In genomic region chr1:172046938-172047337, GRCm38 (mm10) we compare ENCODE assay signal across 9 mouse cellular contexts. TPM values are rescaled to one million over a fixed set of nuclear protein-coding genes. Genes with fewer than 3 reads are reported as not detected.
DNase-seq lines count a peak whose midpoint lies in the region; ATAC-seq and TF ChIP-seq lines count a peak whose summit lies in the region.
"Had no signal": no experiment of that assay in that cellular context is flagged by ENCODE, and none has a peak within 500 bp of the region (broad histone marks: within the 10 kb centered on the region; RNA-seq: fewer than 3 reads in every experiment).

No protein-coding gene starts in this region.

- H3K36me3 ChIP-seq in E14TG2a.4 (ENCODE audit: insufficient read depth, low read length) = no peaks in the 10 kb centered on the region
- H3K36me3 ChIP-seq in kidney, adult 2 months (ENCODE audit: control insufficient read depth, insufficient read depth, low read length) = no peaks in the 10 kb centered on the region
- H3K36me3 ChIP-seq: liver, embryonic 13.5 days had no signal

- TF ChIP-seq POLR2A in kidney, adult 2 months (IDR thresholded peaks at IDR 0.05; ENCODE audit: low read depth, low read length) = no peak
- no peak for TF ChIP-seq POLR2A in olfactory bulb, adult 2 months (IDR thresholded peaks at IDR 0.05; ENCODE audit: insufficient read depth, low read depth, low read length)

- WGBS in kidney, adult 2 months = 17% methylated on average over 5 of the region's 5 CpGs
- WGBS in olfactory bulb, adult 2 months = 19% methylated on average over 5 of the region's 5 CpGs

- no peak overlapping the region for H3K4me3 ChIP-seq in E14TG2a.4 (replicated peaks; ENCODE audit: low read length)
- no peak overlapping the region for H3K4me3 ChIP-seq in kidney, adult 2 months (ENCODE audit: insufficient read depth, low read depth, low read length)
- no peak overlapping the region for H3K4me3 ChIP-seq in olfactory bulb, adult 2 months (ENCODE audit: insufficient read depth, low read depth, low read length)
- H3K4me3 ChIP-seq: liver, embryonic 13.5 days had no signal

- ATAC-seq in granulocyte monocyte progenitor cell, adult 5-6 weeks (replicated peaks; ENCODE audit: poor library complexity, severe bottlenecking) = peak; percentile 84

- peak; percentile 58 to 68 for DNase-seq in adrenal gland, adult 18-20 months (ENCODE audit: low spot score in 2 of 2)
- DNase-seq in embryo, embryonic 10.5 days (ENCODE audit: low spot score) = peak; percentile 94
- DNase-seq in kidney, adult 2 months = peak; percentile 44
- peak; percentile 27 to 42 for DNase-seq in lung, adult 18-20 months
- DNase-seq in urinary bladder, adult 2 months (ENCODE audit: low spot score) = peak; percentile 42
- DNase-seq: liver, embryonic 13.5 days had no signal

- TF ChIP-seq CTCF in E14TG2a.4 (conservative IDR thresholded peaks at IDR 0.05; ENCODE audit: low read length) = peak; percentile 60
- peak; percentile 79 for TF ChIP-seq CTCF in kidney, adult 2 months (conservative IDR thresholded peaks at IDR 0.05; ENCODE audit: insufficient read depth, insufficient read length, low read depth, low read length)
- TF ChIP-seq CTCF in olfactory bulb, adult 2 months (IDR thresholded peaks at IDR 0.05; ENCODE audit: insufficient read depth, low read depth, low read length) = peak; percentile 73; the same call in 1 of the 2 replicates

- H3K27ac ChIP-seq in kidney, adult 2 months (ENCODE audit: insufficient read depth, low read depth, low read length) = no peak overlapping the region
- H3K27ac ChIP-seq in olfactory bulb, adult 2 months (ENCODE audit: insufficient read depth, low read depth, low read length) = no peak overlapping the region
- H3K27ac ChIP-seq: liver, embryonic 13.5 days had no signal

- no peaks in the 10 kb centered on the region for H3K9me3 ChIP-seq in E14TG2a.4 (ENCODE audit: low read length)
- H3K9me3 ChIP-seq: liver, embryonic 13.5 days had no signal

- peaks cover 25% of the 10 kb centered on the region for H3K27me3 ChIP-seq in E14TG2a.4 (ENCODE audit: insufficient read depth, low read length)
- no peaks in the 10 kb centered on the region for H3K27me3 ChIP-seq in kidney, adult 2 months (replicated peaks; ENCODE audit: control insufficient read depth, insufficient read depth, low read length)

- H3K4me1 ChIP-seq in E14TG2a.4 (replicated peaks; ENCODE audit: low read depth, low read length) = peaks cover 16% of the 10 kb centered on the region
- no peaks in the 10 kb centered on the region for H3K4me1 ChIP-seq in kidney, adult 2 months (ENCODE audit: control insufficient read depth, insufficient read depth, low read length)
- H3K4me1 ChIP-seq in olfactory bulb, adult 2 months (ENCODE audit: control insufficient read depth, insufficient read depth, low read length) = peaks cover 8% of the 10 kb centered on the region; the same call in 1 of the 2 replicates
- H3K4me1 ChIP-seq: liver, embryonic 13.5 days had no signal

RNA-seq across cellular contexts. Expression of gene Nhlh1, which starts 10.4 kb away (rescaled TPM):
- not detected for total RNA-seq in adrenal gland, adult 18-20 months (2021)
- not detected in 2 replicates for total RNA-seq in granulocyte monocyte progenitor cell, adult 5-6 weeks (2014; fragmentation: Nextera tagmentation)
- total RNA-seq in granulocyte monocyte progenitor cell, adult 5-6 weeks (2017) = not detected in 2 replicates
- polyA plus RNA-seq in kidney, adult 2 months (2012; rRNA removed) = not detected in 2 replicates
- not detected in 2 replicates for polyA plus RNA-seq in olfactory bulb, adult 2 months (2012; ENCODE audit: insufficient read depth, insufficient read length, low replicate concordance, missing spikeins)
- not detected in 2 replicates for polyA plus RNA-seq in urinary bladder, adult 2 months (2012; rRNA removed)
- polyA plus RNA-seq: liver, embryonic 13.5 days had no signal

RNA-seq across cellular contexts. Expression of gene Vangl2, which starts 18.7 kb away (rescaled TPM):
- total RNA-seq in adrenal gland, adult 18-20 months (2021) = 1 to 10 TPM; 1.6 to 1.7 TPM
- 3.0 and 6.3 TPM in 2 replicates for total RNA-seq in granulocyte monocyte progenitor cell, adult 5-6 weeks (2014; fragmentation: Nextera tagmentation)
- total RNA-seq in granulocyte monocyte progenitor cell, adult 5-6 weeks (2017) = 1.5 and 2.5 TPM in 2 replicates
- polyA plus RNA-seq in kidney, adult 2 months (2012; rRNA removed) = 2.9 and 3.3 TPM in 2 replicates
- polyA plus RNA-seq in olfactory bulb, adult 2 months (2012; ENCODE audit: insufficient read depth, insufficient read length, low replicate concordance, missing spikeins) = not detected in 2 replicates
- polyA plus RNA-seq in urinary bladder, adult 2 months (2012; rRNA removed) = 3.7 and 6.4 TPM in 2 replicates

RNA-seq across cellular contexts. Expression of gene Copa, which starts 35.4 kb away (rescaled TPM):
- total RNA-seq in adrenal gland, adult 18-20 months (2021) = 100 to 1,000 TPM; 168 to 183 TPM
- 183 and 188 TPM in 2 replicates for total RNA-seq in granulocyte monocyte progenitor cell, adult 5-6 weeks (2014; fragmentation: Nextera tagmentation)
- total RNA-seq in granulocyte monocyte progenitor cell, adult 5-6 weeks (2017) = 175 and 184 TPM in 2 replicates
- 60.4 and 74.9 TPM in 2 replicates for polyA plus RNA-seq in kidney, adult 2 months (2012; rRNA removed)
- 120 and 157 TPM in 2 replicates for polyA plus RNA-seq in olfactory bulb, adult 2 months (2012; ENCODE audit: insufficient read depth, insufficient read length, low replicate concordance, missing spikeins)
- 84.9 and 135 TPM in 2 replicates for polyA plus RNA-seq in urinary bladder, adult 2 months (2012; rRNA removed)

RNA-seq across cellular contexts. Expression of gene Ncstn, which starts 35.7 kb away (rescaled TPM):
- total RNA-seq in adrenal gland, adult 18-20 months (2021) = 10 to 100 TPM; 79.5 to 94.9 TPM
- 63.1 and 77.4 TPM in 2 replicates for total RNA-seq in granulocyte monocyte progenitor cell, adult 5-6 weeks (2014; fragmentation: Nextera tagmentation)
- total RNA-seq in granulocyte monocyte progenitor cell, adult 5-6 weeks (2017) = 29.3 and 38.9 TPM in 2 replicates
- polyA plus RNA-seq in kidney, adult 2 months (2012; rRNA removed) = 94.0 and 98.3 TPM in 2 replicates
- polyA plus RNA-seq in olfactory bulb, adult 2 months (2012; ENCODE audit: insufficient read depth, insufficient read length, low replicate concordance, missing spikeins) = 196 TPM in 1 of 2 replicates, not detected in the other
- 94.8 and 100.0 TPM in 2 replicates for polyA plus RNA-seq in urinary bladder, adult 2 months (2012; rRNA removed)

Comparison
In these comparisons a context has a peak if more than half of its experiments do, and no peak if none do; other contexts are left out.
1. DNase-seq: peak in every context shown above with its lines; median percentile 94 in embryo, embryonic 10.5 days; 63 in adrenal gland, adult 18-20 months; 44 in kidney, adult 2 months; 42 in urinary bladder, adult 2 months; 34 in lung, adult 18-20 months.